Mouse (Mus musculus) megakaryocyte, adult 5-6 weeks (primary cell): Measurements from ENCODE around the gene Ppil6. TPM values are rescaled to one million over a fixed set of nuclear protein-coding genes. Genes with fewer than 3 reads are reported as not detected.

Experiments
- ATAC-seq: 2 replicates; pipeline ENCODE4 v1.8.0; 2016; ENCODE audit warnings: mild to moderate bottlenecking, inconsistent platforms; ENCODE audit not compliant: poor library complexity, severe bottlenecking
- total RNA-seq, 2 experiments: library from RNA; stranded (forward) in 1 of 2; stranded (reverse) in 1 of 2; fragments of 153-499, 151-499 nt in 1 of 2; fragments of 221-1000, 200-1000 nt in 1 of 2; gene quantifications; 2 replicates each; pipeline versions ENCODE4 v1.2.3 to v1.2.4; 2015 to 2017

Ppil6 gene
- total RNA-seq, 2 experiments from 2014 or later: 1.2 TPM; not detected in 1

GRCm38 (mm10) chr10:41477278-41478181 is 12.7 kb upstream of the Ppil6 start:
- ATAC-seq: peak; percentile 44

- ATAC-seq: no peak
Observed at GRCm38 (mm10) chr10:41479961-41480360, 10.3 kb upstream of the Ppil6 start.

GRCm38 (mm10) chr10:41480938-41481880 is 9.0 kb upstream of the Ppil6 start:
- ATAC-seq: no peak

- no peak for ATAC-seq
Observed at GRCm38 (mm10) chr10:41482446-41482845, 7.8 kb upstream of the Ppil6 start.

- ATAC-seq: no peak
Observed at GRCm38 (mm10) chr10:41485778-41486177, 4.5 kb upstream of the Ppil6 start.

GRCm38 (mm10) chr10:41486506-41487170 is 3.6 kb upstream of the Ppil6 start:
- ATAC-seq: no peak

- ATAC-seq: 0 out of 2 replicates have a peak, but pooled peaks have one; percentile 16
Observed at GRCm38 (mm10) chr10:41488877-41489276, 1.4 kb upstream of the Ppil6 start.

- ATAC-seq: no peak
Observed at GRCm38 (mm10) chr10:41489294-41489693, 945 bp upstream of the Ppil6 start.

GRCm38 (mm10) chr10:41490518-41490873 is 257 bp downstream of the Ppil6 start:
- ATAC-seq: no peak

GRCm38 (mm10) chr10:41491111-41491510 is 872 bp downstream of the Ppil6 start:
- ATAC-seq: no peak

GRCm38 (mm10) chr10:41500941-41501340 is 10.7 kb downstream of the Ppil6 start:
- no peak for ATAC-seq

- no peak for ATAC-seq
Observed at GRCm38 (mm10) chr10:41504996-41505395, 14.8 kb downstream of the Ppil6 start.

GRCm38 (mm10) chr10:41505446-41505845 is 15.2 kb downstream of the Ppil6 start:
- peak; percentile 91 for ATAC-seq

GRCm38 (mm10) chr10:41509160-41509559 is 18.9 kb downstream of the Ppil6 start:
- ATAC-seq: peak; percentile 83

GRCm38 (mm10) chr10:41514301-41514700 is 24.1 kb downstream of the Ppil6 start:
- no peak for ATAC-seq

- no peak for ATAC-seq
Observed at GRCm38 (mm10) chr10:41514921-41515320, 24.7 kb downstream of the Ppil6 start.

- ATAC-seq: peak; percentile 63
Observed at GRCm38 (mm10) chr10:41518508-41518980, 28.3 kb downstream of the Ppil6 start.

- ATAC-seq: peak; percentile 72
Observed at GRCm38 (mm10) chr10:41518981-41519618, 28.9 kb downstream of the Ppil6 start, which contains the start of gene Cd164. Gene Cd164, plus strand, starts transcription at chr10:41519414.

- ATAC-seq: peak; percentile 10; the same call in 1 of the 2 replicates
Observed at GRCm38 (mm10) chr10:41519640-41520409, 29.6 kb downstream of the Ppil6 start.

GRCm38 (mm10) chr10:41520410-41520673 is 30.1 kb downstream of the Ppil6 start:
- no peak for ATAC-seq
